Mouse (Mus musculus) heart, embryonic 16.5 days (tissue): ENCODE results near the gene Olfr1426. TPM values are rescaled to one million over a fixed set of nuclear protein-coding genes. Genes with fewer than 3 reads are reported as not detected.
"Not testable (repeated sequence)": the region's sequence is repeated elsewhere in the genome, so short reads cannot be mapped to it uniquely, and the experiment has no call there.

Experiments used
- ATAC-seq: fragments of 200-750 bp; cut with Nextera tagmentation; replicated peaks from 2 replicates; pipeline ENCODE4 v1.8.0; 2017; ENCODE audit warnings: moderate number of reproducible peaks; ENCODE audit not compliant: insufficient read depth, low FRiP score; ENCODE audit errors: extremely low read depth
- H3K27ac ChIP-seq: fragments of 300-500 bp; sonication (generic); 2 replicates; pipeline ENCODE4 v1.5.1; 2014; ENCODE audit warnings: mild to moderate bottlenecking, low read length, control low read depth, moderate library complexity
- H3K27me3 ChIP-seq: fragments of 300-500 bp; sonication (generic); 2 replicates; pipeline ENCODE4 v1.6.1; 2014; ENCODE audit warnings: low read length, mixed read lengths; ENCODE audit not compliant: control insufficient read depth, insufficient read depth
- H3K36me3 ChIP-seq: fragments of 300-500 bp; sonication (generic); 2 replicates; pipeline ENCODE4 v1.6.1; 2014; ENCODE audit not compliant: control insufficient read depth, insufficient read depth
- H3K4me1 ChIP-seq: fragments of 300-500 bp; sonication (generic); 2 replicates; pipeline ENCODE4 v1.6.1; 2014; ENCODE audit warnings: low read length, mixed read lengths; ENCODE audit not compliant: control insufficient read depth, insufficient read depth
- H3K4me2 ChIP-seq: fragments of 300-500 bp; sonication (generic); 2 replicates; pipeline ENCODE4 v1.6.1; 2014; ENCODE audit warnings: low read depth, mild to moderate bottlenecking, control low read depth, low read length
- H3K4me3 ChIP-seq: fragments of 300-500 bp; sonication (generic); 2 replicates; pipeline ENCODE4 v1.5.1; 2014; ENCODE audit warnings: mild to moderate bottlenecking, control low read depth, low read length
- H3K9ac ChIP-seq: fragments of 300-500 bp; sonication (generic); 2 replicates; pipeline ENCODE4 v1.6.1; 2014; ENCODE audit warnings: low read length, control low read depth
- H3K9me3 ChIP-seq: fragments of 300-500 bp; sonication (generic); replicated peaks from 2 replicates; pipeline ENCODE4 v1.6.1; 2016; ENCODE audit warnings: low read length; ENCODE audit not compliant: control insufficient read depth
- WGBS: fragments of 180-500 bp; shearing (Covaris S2); extraction: QIAGEN DNeasy Blood & Tissue Kit; methylation state at CpG from one replicate; pipeline ENCODE4 v1.1.7; 2014; 5-methylcytosine and 5-hydroxymethylcytosine counted together
- polyA plus RNA-seq: library from polyadenylated mRNA; unstranded; fragments of >200 nt; fragmentation: Nextera tagmentation; extraction: Ambion mirVana; gene quantifications from 2 replicates; pipeline ENCODE4 v1.2.1, GENCODE M21; 2015

The Olfr1426 gene
- not detected in 2 replicates for polyA plus RNA-seq

DNA sequence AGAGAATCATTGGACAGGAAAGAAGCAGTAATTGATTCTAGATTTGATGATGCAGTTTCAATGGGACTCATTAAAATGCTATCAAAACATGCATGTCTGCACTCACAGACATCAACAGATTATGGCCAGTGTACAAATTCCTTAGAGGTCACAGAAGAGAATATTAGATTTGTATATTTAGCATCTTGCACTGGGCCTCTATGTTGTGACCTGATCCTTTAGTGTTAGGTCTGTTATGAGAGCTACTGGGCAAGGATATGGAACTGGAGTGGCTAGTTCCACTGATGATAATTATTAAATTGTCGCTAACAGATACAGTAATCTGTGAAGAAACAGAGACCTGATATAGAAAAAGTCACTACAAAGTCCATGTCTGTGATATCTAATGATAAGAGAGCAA lies at the start of gene Olfr1426:
Olfr1426 (minus strand) TSS at position 101 of the 400 bp plus-strand sequence.
- H3K9ac ChIP-seq: no peak within 1 kb of the TSS
- ATAC-seq: no peak
- H3K27ac ChIP-seq: no peak within 1 kb of the TSS
- no peaks in the 10 kb centered on the region for H3K36me3 ChIP-seq
- WGBS: 66% methylated on average over 1 of the region's 1 CpGs
- no peak within 1 kb of the TSS for H3K4me3 ChIP-seq
- H3K4me1 ChIP-seq: no peaks in the 10 kb centered on the region
- no peak within 1 kb of the TSS for H3K4me2 ChIP-seq
- no peaks in the 10 kb centered on the region for H3K27me3 ChIP-seq
- no peaks in the 10 kb centered on the region for H3K9me3 ChIP-seq

DNA sequence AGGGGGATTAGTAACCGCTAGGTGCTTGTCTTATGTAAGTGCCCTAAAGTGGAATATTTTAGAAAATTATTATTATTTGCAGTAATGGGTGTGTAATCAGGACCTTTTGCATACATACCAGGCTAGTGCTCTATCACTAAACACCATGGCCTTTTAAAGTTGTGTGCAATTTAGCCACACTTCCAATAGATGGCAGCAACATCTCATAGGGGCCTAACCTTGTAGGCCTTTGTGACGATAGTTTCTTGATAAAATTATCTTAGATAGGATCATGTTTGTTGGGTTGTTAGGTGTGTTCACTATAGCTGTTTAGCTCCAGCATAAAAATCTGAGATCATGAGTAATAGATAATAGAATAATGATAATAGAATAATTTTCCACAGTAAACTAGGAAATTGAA lies 42.5 kb upstream of the Olfr1426 start:
- ATAC-seq: no peak

DNA sequence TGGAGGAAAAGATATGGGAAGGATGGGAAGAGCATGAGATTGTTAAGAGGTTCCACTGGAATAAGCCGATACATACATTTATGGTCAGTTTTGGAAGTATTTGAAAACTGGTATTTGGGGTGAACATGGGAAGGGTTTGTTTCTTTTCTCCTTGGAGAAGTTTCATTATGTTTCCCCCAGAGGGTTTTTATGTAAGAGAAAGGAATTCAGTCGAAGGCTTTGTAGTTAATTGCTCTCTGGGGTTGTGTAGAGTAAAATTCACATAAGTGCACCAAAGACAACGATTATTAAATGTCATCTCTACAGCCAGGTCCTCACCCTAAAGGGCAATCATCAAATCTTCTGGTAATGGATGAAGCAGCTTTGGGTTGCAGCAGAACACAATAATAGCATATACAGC lies 31.3 kb upstream of the Olfr1426 start, which contains the start of gene Olfr76:
Olfr76 (minus strand) TSS at position 101 of the 400 bp plus-strand sequence.
- H3K27me3 ChIP-seq: no peaks in the 10 kb centered on the region
- H3K9ac ChIP-seq: no peak within 1 kb of the TSS
- H3K9me3 ChIP-seq: no peaks in the 10 kb centered on the region
- no peaks in the 10 kb centered on the region for H3K36me3 ChIP-seq
- H3K27ac ChIP-seq: no peak within 1 kb of the TSS
- H3K4me3 ChIP-seq: no peak within 1 kb of the TSS
- H3K4me2 ChIP-seq: no peak within 1 kb of the TSS
- WGBS: 69% methylated on average over 3 of the region's 3 CpGs
- no peaks in the 10 kb centered on the region for H3K4me1 ChIP-seq
- no peak for ATAC-seq

More for the DNA sequence above, 42.5 kb upstream of the Olfr1426 start:
- H3K4me1 ChIP-seq: no peaks in the 10 kb centered on the region
- H3K9ac ChIP-seq: no peak overlapping the region
- H3K9me3 ChIP-seq: no peaks in the 10 kb centered on the region
- H3K27ac ChIP-seq: no peak overlapping the region
- H3K4me2 ChIP-seq: no peak overlapping the region
- 31% methylated on average over 2 of the region's 2 CpGs for WGBS
- H3K27me3 ChIP-seq: no peaks in the 10 kb centered on the region
- H3K36me3 ChIP-seq: no peaks in the 10 kb centered on the region
- no peak overlapping the region for H3K4me3 ChIP-seq

DNA sequence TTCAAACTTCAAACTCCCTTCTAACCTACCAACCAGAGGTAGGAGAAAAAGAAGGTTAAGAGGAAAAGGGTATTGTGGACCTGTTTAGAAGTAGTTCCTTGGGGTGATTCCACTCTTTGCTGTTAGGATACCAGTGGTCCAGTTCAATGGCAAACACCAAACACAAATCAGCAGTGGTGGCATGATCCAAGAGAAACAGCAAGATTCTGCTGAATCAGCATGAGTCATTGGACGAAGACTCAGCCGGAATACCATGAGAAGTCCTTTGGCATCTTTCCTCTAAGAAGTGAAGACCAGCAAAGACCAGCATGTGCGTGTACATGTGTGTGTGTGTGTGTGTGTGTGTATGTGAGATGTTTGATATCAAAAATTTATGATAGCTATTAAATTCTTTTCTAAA lies 24.7 kb upstream of the Olfr1426 start:
- 74% methylated on average over 3 of the region's 3 CpGs for WGBS
- H3K27ac ChIP-seq: no peak overlapping the region
- no peaks in the 10 kb centered on the region for H3K36me3 ChIP-seq
- H3K4me2 ChIP-seq: no peak overlapping the region
- ATAC-seq: no peak
- H3K9ac ChIP-seq: no peak overlapping the region
- H3K4me3 ChIP-seq: no peak overlapping the region
- no peaks in the 10 kb centered on the region for H3K27me3 ChIP-seq
- H3K4me1 ChIP-seq: no peaks in the 10 kb centered on the region
- no peaks in the 10 kb centered on the region for H3K9me3 ChIP-seq

DNA sequence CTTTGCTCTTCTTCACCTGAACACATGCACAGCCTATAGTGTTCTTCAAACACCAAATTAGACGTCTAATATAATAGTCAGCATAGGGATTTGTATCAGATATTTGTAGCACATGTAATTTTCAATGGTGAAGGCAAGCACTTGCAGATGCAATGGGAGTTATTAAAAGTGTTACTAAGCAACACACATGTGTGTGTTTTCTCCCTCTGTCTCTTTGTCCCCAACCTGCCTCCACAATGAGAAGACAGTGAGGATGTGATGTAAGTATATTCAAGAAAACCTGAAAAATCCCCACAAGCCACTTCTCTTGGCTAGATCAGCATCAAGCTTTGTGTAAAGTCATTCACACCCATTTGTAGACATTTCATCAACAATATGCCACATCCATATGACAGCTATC lies 24.0 kb upstream of the Olfr1426 start, which contains the start of gene Olfr1428:
Olfr1428 (minus strand) TSS at position 101 of the 400 bp plus-strand sequence.
- Histone ChIP-seq H3K36me3 (no peaks in the 10 kb centered on the region), H3K4me1 (no peaks in the 10 kb centered on the region), H3K4me3 (no peak within 1 kb of the TSS), H3K4me2 (no peak within 1 kb of the TSS), H3K9ac (no peak within 1 kb of the TSS), H3K9me3 (no peaks in the 10 kb centered on the region), H3K27ac (no peak within 1 kb of the TSS), H3K27me3 (no peaks in the 10 kb centered on the region)
- WGBS: 62% methylated on average over 1 of the region's 1 CpGs
- no peak for ATAC-seq

DNA sequence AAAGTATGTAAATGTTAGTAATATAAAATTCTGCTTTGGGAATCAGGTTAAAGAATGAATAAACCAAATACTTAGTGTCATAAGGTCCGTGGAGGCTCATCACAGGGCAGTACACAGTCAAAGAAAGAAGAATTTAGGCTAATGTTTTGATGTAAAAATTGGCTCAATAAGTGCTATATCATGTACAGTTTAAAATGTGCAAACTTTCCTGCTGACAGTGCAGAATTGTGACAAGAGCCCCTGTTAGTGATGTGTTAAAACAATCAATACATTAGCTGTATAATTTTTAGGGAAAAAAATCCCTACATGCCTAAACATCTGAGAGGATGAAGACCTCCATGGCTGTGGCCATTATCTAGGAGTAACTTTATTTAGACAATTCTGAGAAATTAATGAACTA lies 22.0 kb upstream of the Olfr1426 start:
- Histone ChIP-seq H3K4me3 (no peak overlapping the region), H3K4me2 (no peak overlapping the region), H3K4me1 (no peaks in the 10 kb centered on the region), H3K27me3 (no peaks in the 10 kb centered on the region), H3K36me3 (no peaks in the 10 kb centered on the region), H3K27ac (no peak overlapping the region), H3K9ac (no peak overlapping the region), H3K9me3 (no peaks in the 10 kb centered on the region)
- no peak for ATAC-seq
- 63% methylated on average over 1 of the region's 1 CpGs for WGBS

DNA sequence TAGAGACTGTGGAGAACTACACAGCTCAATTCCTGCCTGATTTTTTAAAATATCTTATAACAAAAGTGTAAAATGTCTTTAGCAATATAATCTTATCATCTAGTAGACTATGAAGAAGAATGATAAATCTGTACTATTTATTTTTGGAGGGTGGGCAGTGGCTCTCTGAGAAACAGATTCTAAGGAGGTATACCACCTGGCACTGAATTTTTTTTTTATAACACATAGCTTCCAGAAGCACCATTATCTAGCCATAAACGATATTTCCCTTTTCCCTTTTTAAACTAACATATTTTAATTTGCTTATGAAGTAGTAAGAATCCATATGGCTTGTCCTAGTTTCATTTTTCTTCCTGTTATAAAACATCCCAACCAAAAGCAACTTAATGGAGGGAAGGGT lies 12.7 kb upstream of the Olfr1426 start:
- 50% methylated on average over 1 of the region's 1 CpGs for WGBS
- no peaks in the 10 kb centered on the region for H3K36me3 ChIP-seq
- H3K27ac ChIP-seq: no peak overlapping the region
- H3K4me2 ChIP-seq: no peak overlapping the region
- ATAC-seq: no peak
- H3K9me3 ChIP-seq: no peaks in the 10 kb centered on the region
- no peak overlapping the region for H3K4me3 ChIP-seq
- no peaks in the 10 kb centered on the region for H3K27me3 ChIP-seq
- H3K4me1 ChIP-seq: no peaks in the 10 kb centered on the region
- H3K9ac ChIP-seq: no peak overlapping the region

DNA sequence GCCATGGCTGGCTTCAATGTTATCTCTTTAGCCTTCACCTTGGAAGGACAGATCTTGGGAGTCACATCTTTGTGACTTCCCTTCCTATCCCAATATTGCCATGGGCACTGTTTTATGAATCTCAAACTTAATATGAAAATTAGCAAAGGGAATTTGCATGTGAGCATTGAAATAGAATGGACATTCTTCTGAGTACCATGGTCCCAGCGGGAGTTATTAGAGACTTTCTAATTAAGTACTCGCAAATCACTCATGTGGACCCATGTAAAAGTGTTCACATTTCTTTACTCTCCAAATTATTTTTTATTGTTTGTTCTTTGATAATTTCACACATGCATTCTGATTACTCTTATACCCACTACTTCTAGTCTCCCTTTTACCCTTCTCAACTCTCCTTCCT lies 11.4 kb upstream of the Olfr1426 start, which contains the start of gene Olfr1427:
Olfr1427 (minus strand) TSS at position 101 of the 400 bp plus-strand sequence.
- Histone ChIP-seq H3K4me3 (no peak within 1 kb of the TSS), H3K9ac (no peak within 1 kb of the TSS), H3K27me3 (no peaks in the 10 kb centered on the region), H3K4me1 (no peaks in the 10 kb centered on the region), H3K36me3 (no peaks in the 10 kb centered on the region), H3K4me2 (no peak within 1 kb of the TSS), H3K9me3 (no peaks in the 10 kb centered on the region), H3K27ac (no peak within 1 kb of the TSS)
- no peak for ATAC-seq
- 90% methylated on average over 2 of the region's 2 CpGs for WGBS

DNA sequence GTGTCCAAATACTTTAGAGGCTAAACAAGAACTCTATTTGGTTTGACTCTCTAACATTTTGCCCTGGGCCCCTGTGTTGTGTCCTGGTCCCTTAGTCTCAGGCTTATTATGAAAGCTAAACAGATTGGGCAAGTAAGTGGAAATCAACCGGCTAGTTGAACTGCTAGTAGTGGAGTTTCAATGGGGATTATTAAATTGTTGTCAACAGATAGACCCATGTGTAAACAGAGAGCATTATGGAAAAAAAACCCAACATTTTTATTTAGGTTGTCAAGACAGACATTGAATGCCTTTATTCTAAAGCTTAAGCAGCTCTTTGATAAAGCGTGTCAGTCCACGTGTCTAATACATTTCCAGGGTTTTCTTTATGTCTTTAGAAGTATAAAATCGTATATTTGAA lies 14.2 kb downstream of the Olfr1426 start, which contains the start of gene Olfr1425:
Olfr1425 (minus strand) TSS at position 101 of the 400 bp plus-strand sequence.
- ATAC-seq, H3K27me3 ChIP-seq, H3K27ac ChIP-seq, H3K4me2 ChIP-seq, H3K36me3 ChIP-seq, H3K4me1 ChIP-seq, H3K9ac ChIP-seq, H3K4me3 ChIP-seq, H3K9me3 ChIP-seq: not testable (repeated sequence)
- WGBS: 79% methylated on average over 4 of the region's 4 CpGs
